Mouse (Mus musculus) bone marrow macrophage, adult 2 months (primary cell): Measurements from ENCODE around the gene Ctss.

Source experiments
- CTCF ChIP-seq: IDR thresholded peaks from 2 replicates; pipeline ENCODE4 v1.5.1; 2012; ENCODE audit warnings: low read depth, mild to moderate bottlenecking, low read length, moderate library complexity
- POLR2A ChIP-seq: IDR thresholded peaks from 2 replicates; pipeline ENCODE4 v1.6.1; 2012; ENCODE audit warnings: mild to moderate bottlenecking, low read depth, low read length, borderline replicate concordance

DNA sequence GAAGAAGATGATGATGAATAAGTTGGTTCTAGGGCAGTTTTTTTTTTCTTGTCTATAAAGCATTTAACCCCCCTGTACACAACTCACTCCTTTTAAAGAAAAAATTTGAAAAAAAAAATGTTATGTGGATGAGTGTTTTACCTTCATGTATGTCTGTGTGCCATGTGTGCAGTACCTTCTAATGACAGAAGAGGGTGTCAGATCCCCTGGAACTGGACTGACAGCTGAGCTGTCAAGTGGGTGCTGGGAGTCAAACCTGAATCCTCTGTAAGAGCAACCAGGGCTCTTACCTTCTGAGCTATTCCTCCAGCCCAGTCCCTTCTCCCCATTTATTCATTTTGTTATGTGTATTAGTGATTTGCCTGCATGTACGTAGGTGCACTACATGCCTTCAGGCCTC, 4.4 kb downstream of the Ctss start:
- TF ChIP-seq CTCF (no peak), POLR2A (no peak)
